Mouse (Mus musculus): Measurements from ENCODE around the gene Brf1. TPM values are rescaled to one million over a fixed set of nuclear protein-coding genes. Genes with fewer than 3 reads are reported as not detected.

Gene Brf1
- polyA plus RNA-seq, 1 experiment from 2014 or later = 62.5 TPM

- Histone ChIP-seq H3K4me2 (no peak overlapping the region), H3K27me3 (peaks cover 64% of the 10 kb centered on the region), H3K4me1 (peaks cover 31% of the 10 kb centered on the region), H3K9me3 (replicated peaks) (no peaks in the 10 kb centered on the region), H3K4me3 (no peak overlapping the region), H3K9ac (no peak overlapping the region), H3K27ac (no peak overlapping the region), H3K36me3 (ENCODE audit: poor library complexity, severe bottlenecking) (no peaks in the 10 kb centered on the region)
- 69% methylated on average over 14 of the region's 14 CpGs for WGBS
- no peak for ATAC-seq
Measured at GRCm38 (mm10) chr12:112927265-112927664, 73.2 kb downstream of the Brf1 start.

DNA sequence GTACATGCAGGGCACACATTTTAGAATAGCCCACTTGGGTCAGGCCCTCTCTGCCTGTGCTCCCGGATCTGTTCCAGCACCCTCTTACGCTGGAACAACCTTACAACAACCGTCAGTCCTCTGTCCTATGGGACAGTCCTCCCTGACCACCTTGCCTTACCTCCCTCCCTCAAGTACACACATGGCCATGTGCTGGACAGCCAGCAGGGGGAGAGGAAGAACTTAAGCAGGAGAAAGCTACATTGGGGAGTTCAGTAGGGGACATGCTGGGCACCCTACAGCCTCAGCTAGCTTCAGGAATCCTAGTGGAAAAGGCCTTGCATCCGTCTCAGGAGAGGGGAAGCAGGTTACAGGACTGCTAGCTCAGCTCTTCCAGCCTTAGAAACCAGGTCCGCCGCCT, 74.6 kb downstream of the Brf1 start:
- Histone ChIP-seq H3K36me3 (ENCODE audit: poor library complexity, severe bottlenecking) (no peaks in the 10 kb centered on the region), H3K4me3 (no peak overlapping the region), H3K9me3 (replicated peaks) (no peaks in the 10 kb centered on the region), H3K9ac (no peak overlapping the region), H3K4me1 (peaks cover 37% of the 10 kb centered on the region), H3K27me3 (peaks cover 51% of the 10 kb centered on the region), H3K27ac (no peak overlapping the region), H3K4me2 (no peak overlapping the region)
- 89% methylated on average over 6 of the region's 6 CpGs for WGBS
- ATAC-seq = no peak

- Histone ChIP-seq H3K4me2 (no peak overlapping the region), H3K9ac (no peak overlapping the region), H3K9me3 (replicated peaks) (no peaks in the 10 kb centered on the region), H3K27me3 (peaks cover 17% of the 10 kb centered on the region), H3K4me1 (peaks cover 22% of the 10 kb centered on the region), H3K27ac (peak overlapping the region; percentile 14; the same call in 1 of the 2 replicates), H3K4me3 (no peak overlapping the region), H3K36me3 (ENCODE audit: poor library complexity, severe bottlenecking) (no peaks in the 10 kb centered on the region)
- WGBS = 29% methylated on average over 3 of the region's 3 CpGs
- peak; percentile 33; the same call in 1 of the 2 replicates for ATAC-seq
Measured at GRCm38 (mm10) chr12:112922541-112922940, 78.0 kb downstream of the Brf1 start.

DNA sequence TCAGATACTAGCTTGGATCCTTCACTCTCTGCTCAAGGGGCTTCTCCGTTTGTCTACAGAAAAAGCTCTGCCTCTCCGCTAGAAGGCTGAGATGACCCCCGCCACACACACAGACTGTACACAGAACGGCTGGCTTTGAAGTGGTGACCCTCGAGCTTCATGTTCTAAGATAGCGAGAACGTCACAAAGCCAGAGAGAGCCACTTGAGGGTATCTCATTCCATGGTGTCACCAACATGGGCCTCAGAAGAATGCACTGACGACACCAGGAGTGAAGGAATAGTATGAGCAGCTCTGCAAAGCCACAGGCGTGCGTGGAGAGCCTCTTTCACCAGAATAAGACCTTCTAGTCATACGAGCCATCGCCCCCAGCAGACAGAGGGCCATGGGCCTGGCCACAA, 79.0 kb downstream of the Brf1 start:
- peaks cover 6% of the 10 kb centered on the region for H3K27me3 ChIP-seq
- no peak for ATAC-seq
- no peak overlapping the region for H3K4me3 ChIP-seq
- no peak overlapping the region for H3K27ac ChIP-seq
- 86% methylated on average over 12 of the region's 12 CpGs for WGBS
- H3K4me2 ChIP-seq = no peak overlapping the region
- no peaks in the 10 kb centered on the region for H3K9me3 ChIP-seq (replicated peaks)
- H3K36me3 ChIP-seq (ENCODE audit: poor library complexity, severe bottlenecking) = no peaks in the 10 kb centered on the region
- H3K9ac ChIP-seq = no peak overlapping the region
- peaks cover 17% of the 10 kb centered on the region for H3K4me1 ChIP-seq

DNA sequence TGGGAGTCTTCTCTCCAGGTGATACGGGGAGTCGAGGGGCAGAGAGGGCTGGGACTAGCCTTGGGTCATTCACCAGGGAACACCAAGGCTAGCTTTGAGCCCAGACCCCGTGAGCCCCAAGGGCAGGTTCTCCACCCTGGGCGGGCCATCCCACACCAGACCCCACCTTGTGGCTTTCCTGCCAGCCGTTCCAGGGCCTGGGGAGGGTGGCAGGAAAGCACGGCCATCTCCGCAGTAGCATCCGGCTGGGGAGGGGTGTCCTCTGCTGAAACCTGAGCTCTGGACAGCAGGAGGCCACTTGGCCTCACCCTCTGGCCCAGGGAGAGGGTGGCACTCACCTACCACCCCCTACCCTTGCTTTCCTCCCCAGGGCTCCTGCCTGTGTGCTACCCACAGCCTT, 82.6 kb downstream of the Brf1 start:
- no peak overlapping the region for H3K9ac ChIP-seq
- no peaks in the 10 kb centered on the region for H3K27me3 ChIP-seq
- H3K9me3 ChIP-seq (replicated peaks) = no peaks in the 10 kb centered on the region
- no peak overlapping the region for H3K4me2 ChIP-seq
- no peak for ATAC-seq
- no peak overlapping the region for H3K27ac ChIP-seq
- H3K4me3 ChIP-seq = no peak overlapping the region
- WGBS = 58% methylated on average over 8 of the region's 8 CpGs
- H3K36me3 ChIP-seq (ENCODE audit: poor library complexity, severe bottlenecking) = peaks cover 17% of the 10 kb centered on the region; the same call in 1 of the 2 replicates
- peaks cover 23% of the 10 kb centered on the region for H3K4me1 ChIP-seq

DNA sequence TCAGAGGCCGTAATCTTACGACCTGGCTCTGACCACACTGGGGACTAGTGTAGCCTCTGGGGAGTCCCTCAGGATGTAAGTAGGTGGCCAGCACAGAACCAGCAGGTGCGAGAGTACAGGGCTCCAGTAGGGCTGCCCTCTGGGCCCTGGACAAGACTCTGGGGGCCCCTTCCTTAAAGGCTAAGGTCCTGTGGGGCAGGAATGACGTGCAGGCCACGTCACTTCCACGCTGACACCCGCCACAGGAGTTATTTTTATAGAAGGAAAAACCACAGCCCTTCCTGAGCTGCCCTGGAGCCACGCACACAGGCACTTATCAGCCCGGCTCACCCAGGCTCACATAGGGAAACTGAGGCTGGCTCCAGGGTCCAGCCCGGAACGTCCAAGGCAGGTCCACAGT, 83.0 kb downstream of the Brf1 start:
- Histone ChIP-seq H3K36me3 (ENCODE audit: poor library complexity, severe bottlenecking) (peaks cover 21% of the 10 kb centered on the region; the same call in 1 of the 2 replicates), H3K9me3 (replicated peaks) (no peaks in the 10 kb centered on the region), H3K4me3 (no peak overlapping the region), H3K27me3 (no peaks in the 10 kb centered on the region), H3K9ac (no peak overlapping the region), H3K27ac (no peak overlapping the region), H3K4me2 (no peak overlapping the region), H3K4me1 (peaks cover 19% of the 10 kb centered on the region)
- no peak for ATAC-seq
- WGBS = 85% methylated on average over 11 of the region's 11 CpGs

- 89% methylated on average over 16 of the region's 16 CpGs for WGBS
- no peak overlapping the region for H3K9ac ChIP-seq
- ATAC-seq = no peak
- no peak overlapping the region for H3K4me3 ChIP-seq
- H3K4me2 ChIP-seq = no peak overlapping the region
- H3K27ac ChIP-seq = no peak overlapping the region
- H3K36me3 ChIP-seq (ENCODE audit: poor library complexity, severe bottlenecking) = peaks cover 25% of the 10 kb centered on the region
- peaks cover 12% of the 10 kb centered on the region for H3K4me1 ChIP-seq
- no peaks in the 10 kb centered on the region for H3K27me3 ChIP-seq
- no peaks in the 10 kb centered on the region for H3K9me3 ChIP-seq (replicated peaks)
Measured at GRCm38 (mm10) chr12:112916698-112917400, 83.7 kb downstream of the Brf1 start.

- Histone ChIP-seq H3K9me3 (replicated peaks) (no peaks in the 10 kb centered on the region), H3K4me3 (no peak overlapping the region), H3K4me2 (no peak overlapping the region), H3K27ac (0 out of 2 replicates have a peak overlapping the region, but pooled peaks have one; percentile 1), H3K27me3 (no peaks in the 10 kb centered on the region), H3K36me3 (ENCODE audit: poor library complexity, severe bottlenecking) (peaks cover 38% of the 10 kb centered on the region), H3K4me1 (peaks cover 8% of the 10 kb centered on the region; the same call in 1 of the 2 replicates), H3K9ac (no peak overlapping the region)
- no peak; the same call in 1 of the 2 replicates for ATAC-seq
- WGBS = 61% methylated on average over 13 of the region's 13 CpGs
Measured at GRCm38 (mm10) chr12:112915587-112915986, 84.9 kb downstream of the Brf1 start.

DNA sequence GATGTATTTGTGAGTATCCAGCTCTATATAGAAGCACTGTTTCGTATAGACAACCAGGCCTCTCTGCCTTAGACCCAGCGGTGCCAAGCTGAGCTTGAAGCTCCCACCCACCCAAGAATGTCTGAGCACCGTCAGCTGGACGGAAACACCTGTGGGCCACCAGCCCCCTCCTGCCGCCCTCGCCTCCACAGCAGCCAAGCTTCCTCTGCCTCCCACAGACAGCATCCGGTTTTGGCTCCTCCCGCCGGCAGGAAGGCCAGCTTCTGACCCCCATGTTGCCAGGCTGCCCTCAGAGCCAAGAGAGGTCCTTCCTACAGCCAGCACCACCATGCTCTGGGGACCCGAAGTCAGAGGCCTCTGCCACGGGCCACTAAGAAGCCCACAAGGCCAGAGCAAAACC, 86.0 kb downstream of the Brf1 start:
- ATAC-seq = no peak
- H3K27me3 ChIP-seq = no peaks in the 10 kb centered on the region
- H3K4me3 ChIP-seq = no peak overlapping the region
- no peak overlapping the region for H3K4me2 ChIP-seq
- peaks cover 7% of the 10 kb centered on the region; the same call in 1 of the 2 replicates for H3K4me1 ChIP-seq
- 81% methylated on average over 11 of the region's 11 CpGs for WGBS
- no peak overlapping the region for H3K27ac ChIP-seq
- no peak overlapping the region for H3K9ac ChIP-seq
- H3K9me3 ChIP-seq (replicated peaks) = no peaks in the 10 kb centered on the region
- H3K36me3 ChIP-seq (ENCODE audit: poor library complexity, severe bottlenecking) = peaks cover 48% of the 10 kb centered on the region

DNA sequence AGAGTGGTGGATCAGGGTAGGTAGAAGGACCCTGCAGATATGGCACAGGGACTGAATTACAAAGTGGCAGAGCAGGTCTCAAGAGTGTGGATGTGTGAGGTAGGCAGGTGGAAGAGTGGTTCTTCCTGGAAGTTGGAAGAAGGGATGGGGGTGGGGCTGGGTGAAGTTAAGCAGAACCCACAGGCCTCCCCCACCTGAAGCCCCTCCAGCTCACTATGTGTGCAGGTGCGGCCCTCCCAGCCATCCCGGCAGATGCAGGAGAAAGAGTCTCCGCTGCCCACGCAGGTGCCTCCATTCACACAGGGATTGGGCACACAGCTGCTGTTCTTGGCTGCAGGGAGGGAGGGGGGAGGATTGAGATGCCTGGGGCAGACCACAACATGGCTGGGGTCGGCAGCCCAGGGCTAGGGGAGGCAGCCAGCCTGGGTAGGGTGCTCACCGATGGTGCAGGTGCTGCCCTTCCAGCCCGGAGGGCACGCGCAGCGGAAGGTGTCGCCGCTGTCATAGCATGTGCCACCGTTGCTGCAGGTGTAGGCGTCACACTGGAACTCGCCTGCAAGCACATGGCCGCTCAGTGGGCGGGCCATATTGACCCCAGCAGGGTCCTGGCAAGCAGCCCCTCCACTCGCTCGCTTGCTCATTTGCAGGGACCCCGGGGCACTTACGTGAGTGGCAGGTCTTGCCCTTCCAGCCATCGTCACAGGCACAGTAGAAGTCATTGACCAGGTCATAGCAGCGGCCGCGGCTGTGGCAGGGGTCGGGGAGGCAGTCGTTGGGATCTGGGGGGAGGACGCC, 87.4 kb downstream of the Brf1 start:
- no peak overlapping the region for H3K27ac ChIP-seq
- no peak overlapping the region for H3K4me2 ChIP-seq
- H3K4me3 ChIP-seq = no peak overlapping the region
- H3K36me3 ChIP-seq (ENCODE audit: poor library complexity, severe bottlenecking) = peaks cover 61% of the 10 kb centered on the region
- peaks cover 7% of the 10 kb centered on the region; the same call in 1 of the 2 replicates for H3K4me1 ChIP-seq
- no peak for ATAC-seq
- no peak overlapping the region for H3K9ac ChIP-seq
- WGBS = 92% methylated on average over 28 of the region's 28 CpGs
- no peaks in the 10 kb centered on the region for H3K9me3 ChIP-seq (replicated peaks)
- no peaks in the 10 kb centered on the region for H3K27me3 ChIP-seq

DNA sequence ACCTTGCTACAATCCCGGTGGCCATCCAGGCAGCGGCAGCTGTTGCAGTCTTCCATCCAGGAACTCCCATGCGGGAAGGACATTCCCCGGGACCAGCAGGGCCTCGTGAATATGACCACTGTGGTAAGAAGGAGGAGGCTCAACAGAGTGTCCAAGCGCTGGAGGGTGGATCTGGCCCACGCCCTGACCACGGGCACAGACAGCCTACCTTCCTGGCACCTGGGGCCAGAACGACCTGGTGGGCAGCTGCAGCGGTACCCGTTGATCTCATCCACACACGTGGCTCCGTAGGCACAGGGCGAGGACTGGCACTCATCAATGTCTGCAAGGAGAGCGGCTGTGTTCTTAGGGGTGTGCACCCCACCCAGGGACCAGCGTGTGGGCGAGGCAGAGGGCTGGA, 88.8 kb downstream of the Brf1 start:
- Histone ChIP-seq H3K9me3 (replicated peaks) (no peaks in the 10 kb centered on the region), H3K36me3 (ENCODE audit: poor library complexity, severe bottlenecking) (peaks cover 64% of the 10 kb centered on the region), H3K4me1 (peaks cover 7% of the 10 kb centered on the region; the same call in 1 of the 2 replicates), H3K9ac (no peak overlapping the region), H3K4me3 (no peak overlapping the region), H3K27ac (no peak overlapping the region), H3K27me3 (no peaks in the 10 kb centered on the region), H3K4me2 (no peak overlapping the region)
- 88% methylated on average over 17 of the region's 17 CpGs for WGBS
- no peak for ATAC-seq
